Mouse (Mus musculus): ENCODE results near the gene Sbsn. TPM values are rescaled to one million over a fixed set of nuclear protein-coding genes. Genes with fewer than 3 reads are reported as not detected.

The Sbsn gene
- total RNA-seq, 2 experiments from 2014 or later: 8.2 to 12.9 TPM

- DNase-seq (ENCODE audit: low spot score in 2 of 2): no peak
These were observed 52.0 kb downstream of the Sbsn start for GRCm38 (mm10) chr7:30803256-30803655.

GRCm38 (mm10) chr7:30804026-30804715 lies 52.9 kb downstream of the Sbsn start:
- no peak for DNase-seq (ENCODE audit: low spot score in 2 of 2)

Other genes with a start within 250 kb of the Sbsn start
- 100 to 1,000 TPM; 179 to 187 TPM for gene Arhgap33, start 216.4 kb upstream of the Sbsn start, total RNA-seq (2021)
- 1 to 10 TPM; 3.7 to 4.3 TPM for gene Hspb6, start 199.3 kb upstream of the Sbsn start, total RNA-seq (2021)
- gene Proser3, start 199.2 kb upstream of the Sbsn start, total RNA-seq (2021): 1 to 10 TPM; 3.8 TPM
- 10 to 100 TPM; 56.8 to 60.4 TPM for gene Lin37, start 191.6 kb upstream of the Sbsn start, total RNA-seq (2021)
- 10 to 100 TPM; 64.4 to 71.5 TPM for gene U2af1l4, start 188.2 kb upstream of the Sbsn start, total RNA-seq (2021)
- 1 to 10 TPM; 7.5 to 8.1 TPM for gene Gm49396, start 188.1 kb upstream of the Sbsn start, total RNA-seq (2021)
- gene Psenen, start 187.8 kb upstream of the Sbsn start, total RNA-seq (2021): 10 to 100 TPM; 87.7 to 94.4 TPM
- gene Igflr1, start 186.0 kb upstream of the Sbsn start, total RNA-seq (2021): 1 to 10 TPM; 2.9 to 4.7 TPM
- gene Kmt2b, start 162.7 kb upstream of the Sbsn start, total RNA-seq (2021): 10 to 100 TPM; 40.0 to 48.4 TPM
- not detected for gene Zbtb32, start 152.6 kb upstream of the Sbsn start, total RNA-seq (2021)
- under 1 TPM; 0.26 to 0.70 TPM for gene Upk1a, start 138.6 kb upstream of the Sbsn start, total RNA-seq (2021)
- gene Cox6b1, start 125.3 kb upstream of the Sbsn start, total RNA-seq (2021): 100 to 1,000 TPM; 606 to 625 TPM
- gene Etv2, start 115.6 kb upstream of the Sbsn start, total RNA-seq (2021): not detected
- gene Rbm42, start 101.2 kb upstream of the Sbsn start, total RNA-seq (2021): 10 to 100 TPM; 66.6 to 79.5 TPM
- 1 to 10 TPM; 5.2 to 7.6 TPM for gene Haus5, start 86.5 kb upstream of the Sbsn start, total RNA-seq (2021)
- not detected for gene Pmis2, start 79.9 kb upstream of the Sbsn start, total RNA-seq (2021)
- not detected for gene 2200002J24Rik, start 52.5 kb upstream of the Sbsn start, total RNA-seq (2021)
- gene Atp4a, start 39.3 kb upstream of the Sbsn start, total RNA-seq (2021): under 1 TPM; 0.26 to 0.66 TPM
- gene Tmem147, start 21.9 kb upstream of the Sbsn start, total RNA-seq (2021): 100 to 1,000 TPM; 114 to 129 TPM
- not detected for gene Gapdhs, start 7.8 kb upstream of the Sbsn start, total RNA-seq (2021)
- 1 to 10 TPM; 1.9 to 4.0 TPM for gene Dmkn, start 12.3 kb downstream of the Sbsn start, total RNA-seq (2021)
- gene Krtdap, start 36.4 kb downstream of the Sbsn start, total RNA-seq (2021): not detected
- not detected for gene Ffar2, start 72.3 kb downstream of the Sbsn start, total RNA-seq (2021)
- not detected for gene Ffar3, start 104.7 kb downstream of the Sbsn start, total RNA-seq (2021)
- gene Ffar1, start 110.1 kb downstream of the Sbsn start, total RNA-seq (2021): not detected
- gene Cd22, start 128.9 kb downstream of the Sbsn start, total RNA-seq (2021): under 1 TPM in 1 of 2 experiments, not detected in 1; 0.09 TPM
- gene Mag, start 163.4 kb downstream of the Sbsn start, total RNA-seq (2021): 100 to 1,000 TPM in 1 of 2 experiments, 10 to 100 TPM in 1; 91.4 to 101 TPM
- gene Hamp2, start 173.2 kb downstream of the Sbsn start, total RNA-seq (2021): not detected
- gene Hamp, start 192.6 kb downstream of the Sbsn start, total RNA-seq (2021): not detected
- gene Usf2, start 205.3 kb downstream of the Sbsn start, total RNA-seq (2021): 100 to 1,000 TPM; 123 to 124 TPM
- gene Lsr, start 222.0 kb downstream of the Sbsn start, total RNA-seq (2021): 10 to 100 TPM in 1 of 2 experiments, 1 to 10 TPM in 1; 8.2 to 10.7 TPM
- under 1 TPM in 1 of 2 experiments, not detected in 1; 0.28 TPM for gene Fam187b, start 222.3 kb downstream of the Sbsn start, total RNA-seq (2021)